Mouse (Mus musculus) CD4-positive naive resting alpha-beta T cell, adult 57 days (primary cell): ENCODE results near the gene Rgs21. TPM values are rescaled to one million over a fixed set of nuclear protein-coding genes. Genes with fewer than 3 reads are reported as not detected.

ENCODE experiments used
- total RNA-seq: library from RNA; stranded (reverse); gene quantifications from one replicate; pipeline ENCODE4 v1.2.4, GENCODE M21; 2023

The Rgs21 gene
- total RNA-seq: not detected

GRCm38 (mm10) chr1:144567567-144567966, at the start of gene Rgs21:
TSS of gene Rgs21 (minus strand) at chr1:144567667.

Other genes with a start within 250 kb of the Rgs21 start
- gene Rgs18, start 207.8 kb upstream of the Rgs21 start, total RNA-seq: 1.9 TPM